Mouse (Mus musculus) midbrain, postnatal 0 days (tissue): Measurements from ENCODE around the gene B9d2. TPM values are rescaled to one million over a fixed set of nuclear protein-coding genes. Genes with fewer than 3 reads are reported as not detected.

Source experiments
- ATAC-seq: fragments of 200-750 bp; cut with Nextera tagmentation; 2 replicates; pipeline ENCODE4 v1.8.0; 2017; ENCODE audit warnings: moderate number of reproducible peaks, mild to moderate bottlenecking, moderate TSS enrichment, moderate library complexity; ENCODE audit not compliant: low FRiP score
- DNase-seq: peaks from one replicate; pipeline ENCODE4 v3.0.0-alpha.2; 2015; ENCODE audit warnings: low spot score
- H3K27ac ChIP-seq: fragments of 300-500 bp; sonication (generic); 2 replicates; pipeline ENCODE4 v1.5.1; 2014; ENCODE audit warnings: low read depth, mild to moderate bottlenecking, low read length, mixed read lengths
- H3K27me3 ChIP-seq: fragments of 300-500 bp; sonication (generic); 2 replicates; pipeline ENCODE4 v1.6.1; 2014; ENCODE audit warnings: low read length, control low read depth, mixed read lengths; ENCODE audit not compliant: insufficient read depth
- H3K36me3 ChIP-seq: fragments of 300-500 bp; sonication (generic); 2 replicates; pipeline ENCODE4 v1.6.1; 2014; ENCODE audit warnings: low read length, control low read depth, mixed read lengths; ENCODE audit not compliant: insufficient read depth
- H3K4me1 ChIP-seq: fragments of 300-500 bp; sonication (generic); 2 replicates; pipeline ENCODE4 v1.6.1; 2014; ENCODE audit warnings: mild to moderate bottlenecking, control low read depth, antibody characterized with exemption, low read length, mixed read lengths; ENCODE audit not compliant: insufficient read depth
- H3K4me2 ChIP-seq: fragments of 300-500 bp; sonication (generic); 2 replicates; pipeline ENCODE4 v1.6.1; 2014; ENCODE audit warnings: low read depth, mild to moderate bottlenecking, low read length, mixed read lengths; ENCODE audit not compliant: poor library complexity, severe bottlenecking
- H3K4me3 ChIP-seq: fragments of 300-500 bp; sonication (generic); 2 replicates; pipeline ENCODE4 v1.5.1; 2014; ENCODE audit warnings: low read depth, mild to moderate bottlenecking, low read length, moderate library complexity
- H3K9ac ChIP-seq: fragments of 300-500 bp; sonication (generic); replicated peaks from 2 replicates; pipeline ENCODE4 v1.6.1; 2014; ENCODE audit warnings: mild to moderate bottlenecking, low read length, moderate library complexity, mixed read lengths; ENCODE audit not compliant: poor library complexity, severe bottlenecking
- H3K9me3 ChIP-seq: fragments of 300-500 bp; sonication (generic); 2 replicates; pipeline ENCODE4 v1.6.1; 2016; ENCODE audit warnings: low read length, control low read depth
- CTCF ChIP-seq: IDR thresholded peaks from 2 replicates; pipeline ENCODE4 v1.5.1; 2016; ENCODE audit warnings: antibody characterized with exemption, mild to moderate bottlenecking
- WGBS: fragments of 180-500 bp; shearing (Covaris S2); extraction: QIAGEN DNeasy Blood & Tissue Kit; methylation state at CpG from one replicate; pipeline ENCODE4 v1.1.7; 2014; 5-methylcytosine and 5-hydroxymethylcytosine counted together
- polyA plus RNA-seq: library from polyadenylated mRNA; unstranded; fragments of >200 nt; fragmentation: Nextera tagmentation; extraction: Ambion mirVana; gene quantifications from 2 replicates; pipeline ENCODE4 v1.2.1, GENCODE M21; 2015
- total RNA-seq: library from RNA; depleted of rRNA; stranded (reverse); fragments of >200 nt; gene quantifications from 2 replicates; pipeline ENCODE4 v1.2.3, GENCODE M21; 2014

The B9d2 gene
- total and polyA plus RNA-seq, 2 experiments from 2014 or later: 32.1 to 58.2 TPM

GRCm38 (mm10) chr7:25702350-25702749 lies 21.8 kb downstream of the B9d2 start:
- Histone ChIP-seq H3K27me3 (no peaks in the 10 kb centered on the region), H3K4me1 (no peaks in the 10 kb centered on the region), H3K4me2 (no peak overlapping the region), H3K27ac (no peak overlapping the region), H3K9ac (no peak overlapping the region), H3K9me3 (no peaks in the 10 kb centered on the region), H3K4me3 (no peak overlapping the region), H3K36me3 (no peaks in the 10 kb centered on the region)
- ATAC-seq: no peak
- DNase-seq: no peak
- WGBS: 96% methylated on average over 2 of the region's 2 CpGs
- TF ChIP-seq CTCF: peak; percentile 15; the same call in 1 of the 2 replicates

DNA sequence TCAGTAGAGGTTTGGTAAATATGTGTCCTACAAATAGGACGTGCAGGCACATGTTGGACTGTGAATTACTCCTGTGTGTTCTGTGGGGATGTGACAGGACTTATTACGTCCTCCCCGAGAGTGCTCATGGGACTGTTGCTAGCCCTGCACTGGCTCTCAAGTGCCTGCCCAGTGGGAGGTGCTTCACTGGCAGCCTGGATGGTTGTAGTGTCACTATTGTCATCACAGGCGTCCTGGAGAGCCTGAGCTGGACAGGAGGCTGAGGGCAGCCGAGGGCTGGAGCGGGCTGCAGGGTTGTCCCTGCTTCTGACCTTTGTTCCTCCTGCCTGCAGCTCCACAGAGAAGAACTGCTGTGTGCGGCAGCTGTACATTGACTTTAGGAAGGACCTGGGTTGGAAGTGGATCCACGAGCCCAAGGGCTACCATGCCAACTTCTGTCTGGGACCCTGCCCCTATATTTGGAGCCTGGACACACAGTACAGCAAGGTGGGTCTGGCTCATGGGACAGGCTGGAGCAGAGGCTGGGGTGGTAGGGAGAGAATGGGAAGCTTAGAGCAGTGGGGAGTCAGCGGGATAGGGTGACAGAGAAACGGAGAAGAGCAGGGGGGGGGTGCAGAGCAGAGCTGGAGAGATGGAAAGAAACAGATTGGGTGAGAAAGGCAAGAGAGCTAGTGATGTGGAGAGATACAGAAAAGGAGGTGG lies 23.4 kb downstream of the B9d2 start:
- ATAC-seq: peak; percentile 20; the same call in 1 of the 2 replicates

GRCm38 (mm10) chr7:25704716-25705364 lies 24.3 kb downstream of the B9d2 start:
- Histone ChIP-seq H3K4me1 (0 out of 2 replicates have a peak, but pooled peaks cover under 1% of the 10 kb centered on the region), H3K36me3 (no peaks in the 10 kb centered on the region), H3K4me3 (peak overlapping the region; percentile 29), H3K27ac (no peak overlapping the region), H3K9me3 (no peaks in the 10 kb centered on the region), H3K27me3 (no peaks in the 10 kb centered on the region), H3K9ac (peak overlapping the region; percentile 48), H3K4me2 (peak overlapping the region; percentile 75)
- peak; percentile 29; the same call in 1 of the 2 replicates for ATAC-seq
- peak; percentile 28 for DNase-seq
- WGBS: 5% methylated on average over 35 of the region's 37 CpGs
- peak; percentile 37 for TF ChIP-seq CTCF

More for the DNA sequence above, 23.4 kb downstream of the B9d2 start:
- no peaks in the 10 kb centered on the region for H3K36me3 ChIP-seq
- peak overlapping the region; percentile 29; the same call in 1 of the 2 replicates for H3K4me3 ChIP-seq
- no peak for DNase-seq
- H3K4me2 ChIP-seq: peak overlapping the region; percentile 75
- no peaks in the 10 kb centered on the region for H3K9me3 ChIP-seq
- no peak overlapping the region for H3K9ac ChIP-seq
- TF ChIP-seq CTCF: no peak
- H3K27me3 ChIP-seq: no peaks in the 10 kb centered on the region
- whole genome bisulfite sequencing: 28% methylated on average over 10 of the region's 10 CpGs
- no peak overlapping the region for H3K27ac ChIP-seq
- no peaks in the 10 kb centered on the region for H3K4me1 ChIP-seq

DNA sequence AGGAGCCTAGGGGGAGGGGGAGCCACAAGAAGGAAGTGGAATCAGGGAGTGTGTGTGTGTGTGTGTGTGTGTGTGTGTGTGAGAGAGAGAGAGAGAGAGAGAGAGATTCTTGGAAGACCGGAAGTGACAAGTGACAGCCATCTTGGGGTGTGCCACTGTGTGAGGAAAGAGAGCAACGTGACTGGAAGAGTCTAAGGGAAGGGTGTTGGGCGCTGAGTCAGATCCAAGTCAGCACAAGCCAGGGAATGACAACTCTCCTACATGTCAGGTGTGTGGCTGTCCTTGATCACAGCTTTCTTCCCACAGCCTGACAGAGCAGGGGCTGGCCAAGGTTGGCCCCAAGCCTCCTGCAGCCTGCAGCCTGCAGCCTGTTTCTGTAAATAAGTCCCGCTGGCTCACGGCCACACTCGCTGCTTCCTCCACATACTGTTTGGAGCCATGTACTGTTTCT lies 25.2 kb downstream of the B9d2 start:
- no peak overlapping the region for H3K27ac ChIP-seq
- H3K4me3 ChIP-seq: no peak overlapping the region
- H3K9me3 ChIP-seq: no peaks in the 10 kb centered on the region
- peaks cover 8% of the 10 kb centered on the region; the same call in 1 of the 2 replicates for H3K4me1 ChIP-seq
- no peak overlapping the region for H3K9ac ChIP-seq
- no peak for ATAC-seq
- TF ChIP-seq CTCF: no peak
- no peak for DNase-seq
- no peaks in the 10 kb centered on the region for H3K36me3 ChIP-seq
- 74% methylated on average over 5 of the region's 6 CpGs for WGBS
- H3K4me2 ChIP-seq: no peak overlapping the region
- no peaks in the 10 kb centered on the region for H3K27me3 ChIP-seq

GRCm38 (mm10) chr7:25706578-25707170 lies 26.1 kb downstream of the B9d2 start:
- no peak for ATAC-seq
- Histone ChIP-seq H3K36me3 (no peaks in the 10 kb centered on the region), H3K4me2 (no peak overlapping the region), H3K27ac (no peak overlapping the region), H3K4me3 (no peak overlapping the region), H3K27me3 (no peaks in the 10 kb centered on the region), H3K9ac (no peak overlapping the region), H3K4me1 (peaks cover 8% of the 10 kb centered on the region; the same call in 1 of the 2 replicates), H3K9me3 (no peaks in the 10 kb centered on the region)
- TF ChIP-seq CTCF: no peak
- 63% methylated on average over 7 of the region's 7 CpGs for WGBS
- no peak for DNase-seq
